Mouse (Mus musculus) cerebellum, adult 9-11 months (tissue): ENCODE data around the gene Myh1.

ENCODE experiments used
- DNase-seq: peaks from one replicate; pipeline ENCODE4 v3.0.0; 2022

The Myh1 gene

GRCm38 (mm10) chr11:67235639-67236358, 35.9 kb downstream of the Myh1 start:
- no peak for DNase-seq

GRCm38 (mm10) chr11:67236799-67237198, 36.9 kb downstream of the Myh1 start:
- DNase-seq = no peak

GRCm38 (mm10) chr11:67237481-67238079, 37.7 kb downstream of the Myh1 start, which contains the start of gene Myh4:
Gene Myh4, plus strand, starts transcription at chr11:67238029.
- no peak for DNase-seq

- no peak for DNase-seq
Observed at GRCm38 (mm10) chr11:67241051-67241450, 41.2 kb downstream of the Myh1 start.

GRCm38 (mm10) chr11:67253691-67254090, 53.8 kb downstream of the Myh1 start:
- DNase-seq = no peak

- no peak for DNase-seq
Observed at GRCm38 (mm10) chr11:67257048-67257447, 57.2 kb downstream of the Myh1 start.

GRCm38 (mm10) chr11:67260956-67261355, 61.1 kb downstream of the Myh1 start:
- DNase-seq = no peak
